Mouse (Mus musculus) kidney, postnatal 4 days (tissue): ENCODE measurements around the gene Nipal1.

Source experiments
- DNase-seq, 2 experiments: peaks; one replicate each; pipeline ENCODE4 v3.0.0; 2021; ENCODE audit warnings: mixed read lengths in 2 of 2

Nipal1 gene

DNA sequence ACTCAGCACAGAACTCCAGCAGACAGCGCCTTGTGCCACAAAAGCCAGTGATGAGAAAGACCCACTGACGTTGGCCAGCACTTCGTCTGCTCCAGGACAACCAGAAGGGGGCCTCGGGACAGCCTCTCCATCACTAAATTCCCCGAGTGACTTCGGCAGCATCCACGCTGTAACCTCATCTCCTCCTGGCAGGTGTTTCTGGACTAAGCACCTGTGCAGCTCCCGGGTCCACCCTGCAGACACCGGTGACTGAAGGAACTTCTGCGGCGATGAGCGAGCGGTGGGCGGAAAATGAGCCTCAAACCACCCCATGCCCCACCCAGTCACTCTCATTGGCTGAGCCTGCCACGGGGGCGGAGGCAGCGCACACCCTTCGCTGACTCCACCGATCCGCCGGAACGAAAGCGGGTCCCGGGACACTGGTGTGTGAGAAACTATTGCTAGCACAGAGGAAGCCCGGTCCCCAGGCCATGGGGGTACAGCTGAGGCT is at the start of gene Nipal1:
Gene Nipal1 (plus strand): TSS at position 378 of the 490 bp plus-strand sequence.
- peak; percentile 77 to 85 for DNase-seq

DNA sequence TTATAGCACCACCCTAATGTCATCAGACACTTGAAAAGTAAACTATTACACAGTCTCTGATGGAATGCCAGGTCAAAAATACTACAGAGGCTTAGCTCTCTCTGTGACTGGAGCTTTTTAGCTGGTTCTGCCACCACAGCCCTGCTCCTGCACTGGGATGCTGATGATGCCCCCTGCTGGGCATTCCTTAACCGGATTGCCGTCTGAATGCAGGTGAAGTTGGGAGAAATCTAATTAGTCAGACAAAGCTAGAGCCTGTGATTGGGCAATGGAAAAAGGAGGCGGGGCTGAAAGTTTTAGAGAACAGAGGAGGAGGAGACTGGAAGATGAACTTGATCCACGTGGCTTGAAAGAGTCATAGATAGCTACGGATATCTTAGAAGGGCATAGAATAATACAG is 46.6 kb upstream of the Nipal1 start:
- peak; percentile 72 to 76 for DNase-seq

DNA sequence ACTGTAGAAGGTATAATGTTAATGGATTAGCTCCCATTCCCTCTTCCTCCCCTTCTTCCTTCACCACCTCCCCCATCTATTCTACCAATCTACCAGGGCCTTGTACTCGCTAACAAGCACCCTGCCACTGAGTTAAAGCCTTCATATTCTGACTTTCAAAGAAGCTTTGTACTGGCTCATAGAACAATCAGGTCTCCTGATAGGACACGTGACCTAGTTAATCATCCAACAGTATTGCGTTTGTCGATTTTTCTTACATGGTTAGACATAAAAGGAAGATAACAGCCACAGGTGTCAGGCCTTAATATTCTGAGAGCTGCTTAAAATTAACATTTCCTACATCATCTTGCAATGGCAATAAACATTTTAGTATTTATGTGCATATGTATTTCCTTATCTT is 44.5 kb upstream of the Nipal1 start:
- DNase-seq = no peak

DNA sequence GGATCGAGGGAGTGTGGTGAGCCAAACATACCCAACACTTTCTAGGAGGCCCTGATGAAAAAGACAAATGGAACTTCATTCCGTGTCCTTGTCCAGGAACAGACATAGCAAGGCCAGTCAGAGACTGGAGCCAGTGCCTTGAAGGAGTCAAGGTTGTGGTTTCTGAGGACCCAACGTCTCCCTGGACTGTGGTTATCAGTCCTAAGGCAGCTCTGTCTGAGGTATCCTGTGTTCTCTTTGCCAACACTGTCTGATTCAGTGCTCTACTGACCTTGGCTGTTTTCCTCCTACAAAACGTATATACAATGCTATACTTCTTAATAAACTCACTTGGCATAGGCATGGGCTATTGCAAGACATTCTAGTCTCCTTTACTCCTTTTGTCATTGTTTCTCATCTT is 30.2 kb upstream of the Nipal1 start:
- DNase-seq = no peak

DNA sequence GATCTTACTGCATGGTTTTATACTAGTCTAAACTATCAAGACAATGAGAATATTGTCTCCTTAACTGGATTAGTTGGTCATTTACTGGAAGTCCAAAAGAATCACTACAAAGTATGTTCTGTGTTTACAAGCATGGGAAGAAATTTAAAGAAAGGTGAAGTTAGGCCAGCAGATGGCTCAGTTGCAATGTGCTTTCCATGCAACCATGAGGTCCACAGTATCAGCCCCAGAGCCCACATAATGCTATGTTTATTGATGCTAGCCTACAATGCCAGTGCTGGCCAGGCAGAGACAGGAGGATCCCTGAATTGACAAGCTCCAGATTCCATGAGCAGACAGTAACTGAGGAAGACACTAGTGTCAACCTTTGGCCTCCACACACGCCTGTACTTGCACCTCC is 26.6 kb upstream of the Nipal1 start:
- no peak for DNase-seq

DNA sequence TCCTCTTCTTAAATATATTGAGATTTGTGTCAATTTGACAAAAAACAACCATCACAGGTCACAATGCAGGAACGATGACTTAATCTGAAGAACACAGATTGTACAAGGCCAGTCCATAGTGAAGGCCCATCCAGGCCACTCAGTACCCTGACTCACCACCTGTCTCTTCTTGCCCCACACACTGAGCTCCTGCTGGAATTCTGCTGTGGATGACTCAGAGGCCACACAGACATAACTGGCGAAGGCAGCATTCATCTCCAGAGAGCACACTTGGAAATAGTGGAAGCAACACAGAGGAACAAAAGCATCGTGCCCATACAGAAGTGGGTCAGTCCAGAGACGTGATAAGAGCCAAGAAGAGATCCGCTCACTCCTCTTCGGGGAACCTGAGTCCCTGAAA is 17.6 kb upstream of the Nipal1 start:
- DNase-seq = no peak

DNA sequence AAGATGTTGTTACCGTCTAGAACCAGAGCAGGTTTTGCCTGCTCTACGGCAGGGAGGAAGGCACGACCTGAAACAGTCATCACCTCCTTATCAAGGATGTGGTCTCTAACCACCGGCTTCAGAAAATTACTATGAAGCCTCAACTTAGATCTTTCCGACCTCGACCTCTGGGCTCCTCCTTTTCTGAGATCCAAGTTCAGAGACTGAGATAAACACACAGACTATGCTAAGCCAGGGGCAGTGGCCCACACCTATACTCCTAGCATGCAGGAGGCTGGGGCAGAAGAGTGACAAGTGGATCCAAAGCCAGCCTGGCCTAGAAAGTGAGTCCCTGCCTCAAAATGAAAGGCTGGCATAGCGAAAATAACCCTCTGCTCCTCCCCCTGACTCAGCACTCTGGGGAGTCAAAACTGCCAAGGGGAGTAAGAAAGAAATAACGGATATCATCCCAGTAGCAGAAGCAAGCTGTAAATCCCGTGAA is 12.8 kb upstream of the Nipal1 start:
- no peak for DNase-seq

DNA sequence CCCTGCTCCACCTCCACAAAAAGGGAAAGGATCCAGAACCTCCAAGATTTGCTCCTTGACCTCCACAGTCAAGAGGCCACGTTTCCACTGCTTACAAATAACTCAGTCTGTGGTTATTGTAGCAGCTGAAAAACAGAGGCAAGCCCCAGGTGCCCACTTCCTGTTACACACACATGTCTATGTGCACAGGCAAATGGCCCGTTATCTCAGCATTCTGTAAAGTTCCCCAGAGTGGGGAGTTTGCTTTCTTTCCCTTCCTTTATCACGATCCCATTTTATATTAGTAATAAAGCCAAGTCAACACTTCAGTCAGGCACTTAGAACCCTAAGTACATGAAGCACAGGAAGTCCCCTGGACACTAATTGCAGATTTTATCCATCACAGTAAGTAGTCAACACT is 11.5 kb upstream of the Nipal1 start:
- no peak for DNase-seq

DNA sequence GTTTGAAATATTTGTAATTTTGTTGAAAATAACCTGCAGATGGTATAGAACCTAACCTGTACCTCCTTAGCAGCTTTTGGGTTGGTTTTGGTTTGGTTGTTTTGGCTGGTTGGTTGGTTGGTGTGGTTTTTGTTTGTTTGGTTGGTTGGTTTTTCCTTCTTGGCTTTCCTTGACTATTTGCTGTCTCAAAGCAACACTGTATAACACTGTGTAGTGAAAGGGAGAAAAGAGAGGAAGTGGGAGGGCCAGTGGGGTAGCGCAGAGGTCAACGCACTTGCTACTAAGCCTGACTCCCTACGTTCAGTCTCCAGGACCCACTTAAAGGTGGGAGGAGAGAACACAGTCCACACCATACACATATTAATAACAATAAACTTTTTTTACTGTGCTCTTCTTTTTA is 11.0 kb upstream of the Nipal1 start:
- no peak for DNase-seq

DNA sequence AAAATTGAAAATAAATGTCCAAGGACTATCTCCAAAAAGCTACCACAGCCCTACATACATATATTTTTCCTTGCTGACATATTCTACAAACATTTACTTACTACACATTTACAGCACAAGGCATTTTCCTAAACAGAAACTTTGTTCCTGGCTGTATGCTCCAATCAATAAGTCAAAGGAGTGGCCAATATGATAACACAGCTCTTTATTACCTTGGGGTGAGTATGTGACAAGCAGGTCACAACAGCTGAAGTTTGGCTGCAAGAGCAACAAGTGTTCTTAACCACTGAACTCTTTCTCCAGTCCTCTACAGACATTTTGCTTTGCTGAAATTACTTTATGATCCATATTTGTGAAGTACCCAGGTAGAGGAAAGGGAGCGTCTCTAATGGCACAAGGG is 7.5 kb upstream of the Nipal1 start:
- no peak for DNase-seq

DNA sequence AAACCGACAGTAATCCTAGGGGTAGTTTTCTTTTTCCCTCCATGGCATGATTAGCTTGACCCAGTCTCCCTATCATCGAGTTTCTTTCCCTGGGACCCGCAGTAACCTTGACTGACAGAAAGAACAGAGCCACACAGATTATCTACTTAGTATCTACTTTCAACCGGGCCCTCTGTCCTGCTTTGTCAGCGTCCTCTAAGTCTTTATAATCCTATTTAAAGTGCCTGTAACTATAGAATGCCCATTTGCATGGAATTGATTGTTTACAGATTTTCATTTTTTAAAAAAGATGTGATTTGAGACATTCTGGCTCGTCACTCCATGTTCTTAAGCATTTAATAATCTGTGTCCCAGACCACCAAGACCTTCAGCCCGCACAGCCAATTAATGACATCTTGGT is 3.9 kb upstream of the Nipal1 start:
- no peak for DNase-seq

DNA sequence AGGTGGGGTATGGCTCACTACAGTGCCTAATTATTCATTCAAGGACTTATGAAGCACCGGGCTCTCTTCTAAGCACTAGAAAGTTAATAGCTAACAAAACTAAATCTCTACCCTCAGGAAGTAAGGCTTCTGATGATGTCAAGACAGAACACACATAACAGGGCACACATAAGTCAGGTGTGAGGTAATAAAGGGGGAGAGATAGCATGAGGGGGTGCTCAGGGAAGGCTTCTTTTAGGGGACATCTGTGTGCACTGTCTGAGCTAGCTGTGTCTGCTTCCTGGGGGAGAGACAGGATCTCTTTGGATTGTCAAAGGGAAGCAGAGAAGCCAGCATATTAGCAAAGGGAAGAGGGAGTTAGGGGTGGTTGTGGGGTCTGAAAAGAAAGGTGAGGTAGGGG is 3.4 kb upstream of the Nipal1 start, which contains the start of gene Cnga1:
Gene Cnga1 (minus strand): TSS at position 101 of the 400 bp plus-strand sequence.
- DNase-seq = no peak

DNA sequence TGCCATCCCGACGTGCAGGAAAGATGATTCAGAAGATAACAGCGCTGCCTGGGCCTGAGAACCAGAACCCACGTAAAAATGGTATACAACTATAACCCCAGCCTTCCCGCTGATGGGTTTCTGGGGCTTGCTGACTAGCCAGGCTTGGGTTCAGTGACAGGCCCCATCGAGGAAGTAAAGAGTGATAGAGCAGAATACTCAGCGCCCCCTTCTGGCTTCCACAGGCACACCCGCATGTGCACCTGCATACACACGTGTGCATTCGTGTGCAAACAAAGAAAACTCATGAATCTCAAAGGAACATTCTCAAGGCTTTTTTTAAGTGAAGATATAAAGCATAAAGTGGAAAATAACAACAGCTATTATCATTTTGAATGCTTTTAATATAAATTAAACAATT is 1.5 kb upstream of the Nipal1 start:
- peak in 1 of 2 experiments; percentile 30 for DNase-seq

DNA sequence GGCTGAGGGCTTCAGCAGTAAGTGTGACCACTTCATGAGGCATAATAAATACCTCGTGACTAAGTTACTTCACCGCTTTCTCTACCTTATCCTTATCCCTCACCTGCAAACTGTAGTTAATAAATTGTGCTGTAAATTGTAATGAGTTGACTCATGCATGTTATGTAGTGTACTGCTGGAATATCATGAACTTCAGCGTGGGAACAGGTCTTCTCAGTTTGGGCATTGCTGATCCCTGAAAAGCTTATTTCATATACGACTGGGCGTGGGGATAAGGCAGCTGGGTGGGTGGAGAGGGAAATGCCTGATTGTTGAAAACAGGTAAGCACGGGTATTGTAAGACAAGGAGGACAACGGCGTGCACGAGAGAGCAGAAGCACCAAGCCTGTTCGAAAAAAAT is 599 bp upstream of the Nipal1 start:
- DNase-seq = no peak

DNA sequence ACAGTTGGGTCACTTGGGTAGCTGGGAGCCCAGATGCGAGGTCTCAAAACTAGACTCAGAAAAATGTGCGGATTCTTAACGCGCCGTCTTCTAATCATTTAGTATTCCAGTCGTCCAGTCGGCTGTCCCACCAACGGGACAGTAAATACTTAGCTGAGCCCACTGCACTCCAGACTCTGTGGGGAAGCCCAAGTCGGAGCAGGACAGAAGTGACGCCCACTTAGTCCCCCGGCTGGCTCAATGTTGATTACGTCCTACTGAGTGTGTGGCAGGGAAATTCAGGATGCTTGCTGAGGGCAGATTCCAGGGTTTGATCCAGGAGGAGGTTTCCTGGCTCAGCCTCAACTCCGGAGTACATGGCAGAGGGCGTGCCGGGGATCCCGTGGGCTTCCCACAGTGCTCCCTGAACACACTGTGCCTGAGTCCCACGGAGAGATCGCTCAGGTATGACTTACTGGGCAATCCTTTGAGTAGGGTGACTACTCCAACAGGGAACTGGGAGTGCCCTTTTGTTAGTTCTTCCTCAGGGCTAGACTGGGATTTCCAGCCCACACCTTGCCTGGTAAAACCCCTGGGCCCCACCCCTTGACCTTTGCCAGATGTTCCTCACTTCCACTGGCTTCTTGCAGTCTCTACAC is 482 bp downstream of the Nipal1 start:
- no peak for DNase-seq

DNA sequence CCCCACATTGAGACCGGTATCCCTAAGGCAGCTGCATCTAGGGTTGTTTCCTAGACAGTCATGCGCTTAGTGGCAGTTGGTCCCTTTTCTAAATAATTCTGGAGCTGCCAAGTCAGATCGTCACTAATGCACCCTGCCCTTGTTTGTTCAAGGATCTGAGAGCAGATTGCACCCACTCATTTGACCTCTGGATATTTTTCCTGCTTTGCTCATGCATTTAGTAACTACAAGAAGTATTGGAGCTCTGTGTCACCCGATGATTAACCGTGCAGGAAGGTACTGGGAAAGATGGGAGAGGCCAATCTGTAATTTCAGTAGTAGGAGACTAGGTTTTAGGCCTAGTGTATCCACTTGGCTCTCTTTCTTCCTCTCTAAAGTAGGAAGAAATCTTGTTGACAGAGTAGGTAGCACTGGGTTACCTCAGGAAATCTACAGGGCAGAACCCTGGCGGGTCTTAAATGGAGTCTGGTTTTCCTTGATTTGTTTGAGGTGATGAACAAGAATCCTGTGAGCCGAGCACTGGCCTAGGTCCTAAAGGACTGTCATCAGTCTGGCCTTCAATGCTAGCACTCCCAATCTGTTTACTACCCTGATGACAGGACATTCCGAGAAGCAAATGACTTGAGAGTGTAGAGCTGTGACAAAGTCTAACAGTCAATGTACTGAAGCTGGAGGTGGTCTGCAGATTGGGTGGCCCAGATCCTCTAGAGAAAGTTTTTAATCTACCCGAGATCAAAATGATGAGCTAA is 1.6 kb downstream of the Nipal1 start:
- DNase-seq = no peak

DNA sequence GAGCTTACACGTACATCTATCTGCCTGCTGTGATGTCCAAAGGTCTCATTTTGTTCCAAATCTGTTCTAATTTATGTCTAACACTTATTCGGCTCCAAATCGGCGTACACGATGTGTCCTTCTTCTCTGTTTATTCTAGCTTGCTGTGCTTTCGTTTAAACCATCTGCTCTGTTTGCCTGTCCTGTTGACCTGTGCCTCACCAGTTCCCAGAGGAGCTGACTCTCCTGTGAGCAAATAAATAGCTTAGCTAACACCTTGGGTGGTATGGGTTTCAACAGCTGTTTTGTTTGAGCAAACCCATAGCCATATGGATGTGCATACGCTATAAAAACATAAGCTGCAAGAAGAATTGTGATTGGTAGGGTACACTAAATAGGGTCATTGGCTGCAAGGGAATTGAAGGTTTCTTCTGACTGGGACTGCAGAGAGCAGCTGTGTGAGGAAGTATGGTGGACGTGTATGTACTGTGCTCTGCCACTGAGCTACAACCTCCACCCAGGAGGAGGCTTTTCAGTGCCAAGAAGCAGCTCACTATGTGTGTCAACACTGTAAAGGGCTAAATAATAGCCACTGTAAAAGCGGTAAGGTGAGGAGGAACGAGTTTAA is 5.6 kb downstream of the Nipal1 start:
- DNase-seq = no peak

DNA sequence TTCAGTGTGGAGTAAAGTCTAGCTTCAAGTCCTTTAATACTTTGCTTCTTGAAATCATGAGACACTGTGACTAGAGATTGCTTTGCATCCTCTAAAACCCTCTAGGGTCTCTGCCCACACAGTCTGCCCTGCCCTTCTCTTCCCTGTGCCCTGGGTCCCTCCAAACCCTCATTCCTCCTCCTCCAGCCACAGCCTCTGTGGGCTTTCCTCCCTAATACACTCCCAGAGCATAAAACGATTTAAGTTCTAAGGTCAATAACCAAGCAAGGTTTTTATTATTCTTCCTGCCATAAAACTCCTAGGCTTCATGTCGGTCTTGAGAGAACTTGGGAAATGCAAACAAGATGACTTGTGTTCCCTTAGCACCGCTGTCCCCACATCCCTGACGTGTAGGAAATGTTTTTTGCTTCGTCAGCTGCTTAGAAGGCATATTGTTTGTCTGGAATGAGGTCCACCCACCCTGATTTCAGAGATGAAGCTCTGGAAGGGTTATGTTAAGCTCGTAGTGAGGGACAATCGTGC is 8.7 kb downstream of the Nipal1 start:
- DNase-seq = no peak

DNA sequence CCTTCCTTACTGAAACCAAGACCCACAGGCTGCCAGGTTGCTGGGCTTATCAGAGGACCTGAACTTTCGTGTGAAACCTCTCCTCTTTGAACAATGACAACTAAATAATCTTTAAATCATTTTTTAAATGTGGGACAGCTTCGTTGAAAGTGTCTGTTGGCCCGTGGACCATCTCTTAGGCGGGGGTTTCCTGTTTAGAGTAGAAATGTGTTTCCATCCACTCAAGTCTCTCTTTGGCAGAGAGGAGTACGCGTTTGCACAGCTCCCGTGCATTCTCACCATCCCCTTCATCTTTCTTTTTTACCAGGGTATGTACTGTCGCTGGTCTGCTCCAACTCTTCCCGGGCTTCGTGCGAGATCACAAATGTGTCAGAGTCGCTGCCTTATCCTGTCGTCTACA is 10.8 kb downstream of the Nipal1 start:
- DNase-seq = no peak

DNA sequence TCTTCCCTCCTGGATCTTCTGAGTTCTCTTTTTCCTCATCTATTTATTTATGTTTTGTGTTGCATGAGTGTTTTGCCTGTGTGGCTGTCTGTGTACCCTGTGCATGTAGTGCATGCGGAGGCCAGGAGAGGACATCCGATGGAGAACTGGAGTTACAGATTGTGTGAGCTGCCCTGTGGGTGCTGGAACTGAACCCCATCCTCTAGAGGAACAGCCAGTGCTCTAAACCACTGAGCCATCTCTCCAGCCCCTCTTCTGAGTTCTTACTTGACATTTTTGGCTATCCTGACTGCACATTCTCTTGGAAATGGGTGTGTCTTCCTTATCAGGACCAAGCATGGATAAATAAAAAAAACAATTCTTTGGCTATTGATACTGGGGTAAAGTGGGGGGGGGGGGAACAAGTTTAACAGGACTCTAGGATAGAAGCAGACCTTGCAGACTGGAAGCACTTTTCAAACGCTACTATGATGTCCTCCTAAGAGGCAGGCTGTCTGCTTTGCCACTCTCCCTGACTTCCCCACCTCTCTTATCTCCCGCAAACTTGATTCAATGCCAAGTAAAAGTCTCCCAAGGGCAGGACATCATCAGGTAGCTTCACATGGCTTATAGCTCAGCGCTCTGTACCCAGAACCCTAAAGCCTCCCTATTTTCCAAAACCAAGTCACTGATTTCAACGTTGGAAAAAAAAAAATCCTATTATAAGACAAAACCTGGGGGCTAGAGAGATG is 13.6 kb downstream of the Nipal1 start:
- no peak for DNase-seq

DNA sequence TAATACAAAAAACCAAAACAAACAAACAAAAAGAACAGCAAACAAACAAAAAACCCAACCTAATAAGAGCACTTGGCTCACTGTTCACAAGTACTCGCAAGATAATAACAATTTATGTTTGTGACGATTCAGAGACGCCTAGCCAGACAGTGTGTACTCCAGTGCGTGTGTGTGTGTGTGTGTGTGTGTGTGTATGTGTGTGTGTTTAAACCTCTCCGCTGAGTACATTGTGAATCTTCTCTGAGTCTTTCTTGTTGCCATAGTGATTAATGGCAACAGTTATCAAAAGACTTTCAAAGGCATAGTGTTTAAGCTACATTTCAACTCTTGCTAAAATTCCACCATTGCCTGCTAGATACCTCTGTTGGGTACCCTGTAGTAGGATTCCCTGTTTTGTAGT is 16.5 kb downstream of the Nipal1 start:
- no peak for DNase-seq

DNA sequence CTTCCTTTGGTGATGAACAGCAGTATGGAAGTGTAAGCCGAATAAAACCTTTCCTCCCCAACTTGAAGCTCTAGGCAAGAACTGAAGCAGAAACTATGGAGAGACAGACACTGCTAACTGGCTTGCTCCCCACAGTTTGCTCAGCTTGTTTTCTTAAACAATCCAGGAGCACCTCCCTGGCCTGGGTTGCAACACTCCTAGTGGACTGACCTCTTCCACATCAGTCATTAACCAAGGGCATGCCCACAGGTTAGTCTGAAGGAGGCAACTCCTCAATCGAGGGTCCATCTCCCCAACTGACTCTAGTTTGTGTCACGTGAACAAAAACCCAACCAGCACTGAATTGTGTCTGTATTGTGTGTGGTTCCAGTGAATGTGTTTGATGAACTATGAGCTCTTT is 17.3 kb downstream of the Nipal1 start:
- no peak for DNase-seq

DNA sequence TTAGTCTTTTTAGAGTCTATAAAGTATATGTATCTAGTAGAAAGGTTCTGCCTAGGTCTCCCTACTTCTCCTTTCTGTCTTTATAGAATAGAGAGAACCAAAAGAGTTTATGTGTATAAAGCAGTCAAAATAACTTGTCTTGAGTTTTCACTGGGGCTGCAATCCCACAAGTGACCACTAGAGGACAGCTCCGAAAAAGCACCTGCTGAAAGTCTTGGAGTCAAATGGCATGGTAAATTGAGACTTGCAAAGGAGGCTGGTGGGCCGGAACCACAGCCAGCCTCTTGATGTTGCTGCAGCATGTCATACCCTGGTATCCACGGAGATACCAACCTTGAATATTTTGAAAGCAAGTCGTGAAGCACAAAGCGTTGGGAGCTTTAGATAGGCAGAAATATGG is 17.7 kb downstream of the Nipal1 start:
- DNase-seq = peak; percentile 74 to 76
